ENCODE assay signal across 18 mouse cellular contexts in genomic region chr9:60022331-60022730, GRCm38 (mm10).
DNase-seq lines count a peak whose midpoint lies in the region; TF ChIP-seq lines count a peak whose summit lies in the region.
"Had no signal": no experiment of that assay in that cellular context is flagged by ENCODE, and none has a peak within 500 bp of the region (broad histone marks: within the 10 kb centered on the region; RNA-seq: fewer than 3 reads in every experiment).

No protein-coding gene starts in this region.

- TF ChIP-seq CTCF in lung, adult 2 months (IDR thresholded peaks at IDR 0.05; ENCODE audit: insufficient read depth, low read length) = no peak

- TF ChIP-seq POLR2A in lung, adult 2 months (IDR thresholded peaks at IDR 0.05; ENCODE audit: borderline replicate concordance, extremely low read depth, low read depth, low read length) = no peak

- no peaks in the 10 kb centered on the region for H3K9me3 ChIP-seq in heart, embryonic 10.5 days
- H3K9me3 ChIP-seq: embryonic facial prominence, embryonic 12.5 days; forebrain, embryonic 13.5 days; heart, embryonic 12.5 days; intestine, embryonic 15.5 days; midbrain, embryonic 15.5 days; neural tube, embryonic 12.5 days had no signal

- WGBS in lung, adult 2 months = 75% methylated on average over 3 of the region's 3 CpGs
- 78% methylated on average over 3 of the region's 3 CpGs for WGBS in heart, embryonic 10.5 days

- peak; percentile 17 for DNase-seq in gastrocnemius, postnatal 10 days
- no peak for DNase-seq in gastrocnemius, adult 8-10 months (ENCODE audit: low spot score in 2 of 2)
- peak; percentile 24 for DNase-seq in urinary bladder, postnatal 14 days (ENCODE audit: low spot score)
- no peak for DNase-seq in urinary bladder, postnatal 4 days (ENCODE audit: low spot score in 2 of 2)
- peak; percentile 7 for DNase-seq in lung, adult 2 months
- DNase-seq in ovary, postnatal 36 days (ENCODE audit: low spot score) = no peak
- no peak for DNase-seq in heart, embryonic 10.5 days (ENCODE audit: low spot score)
- no peak for DNase-seq in cerebellum, postnatal 25 days
- DNase-seq: adrenal gland, postnatal 25 days; cerebellum, postnatal 14 days; spleen, adult 18-20 months; thymus, postnatal 4 days had no signal

- H3K27me3 ChIP-seq in heart, embryonic 10.5 days (ENCODE audit: insufficient read depth, poor library complexity, severe bottlenecking) = no peaks in the 10 kb centered on the region
- H3K27me3 ChIP-seq: embryonic facial prominence, embryonic 12.5 days; forebrain, embryonic 13.5 days; heart, embryonic 12.5 days; intestine, embryonic 15.5 days; midbrain, embryonic 15.5 days; neural tube, embryonic 12.5 days had no signal

- H3K27ac ChIP-seq in heart, embryonic 10.5 days = no peak overlapping the region
- H3K27ac ChIP-seq: embryonic facial prominence, embryonic 12.5 days; forebrain, embryonic 13.5 days; intestine, embryonic 15.5 days; midbrain, embryonic 15.5 days; neural tube, embryonic 12.5 days had no signal

- no peak overlapping the region for H3K4me3 ChIP-seq in lung, adult 2 months (replicated peaks; ENCODE audit: extremely low read depth, low read depth, low read length)
- no peak overlapping the region for H3K4me3 ChIP-seq in heart, embryonic 10.5 days
- H3K4me3 ChIP-seq: embryonic facial prominence, embryonic 12.5 days; forebrain, embryonic 13.5 days; heart, embryonic 12.5 days; intestine, embryonic 15.5 days; midbrain, embryonic 15.5 days; neural tube, embryonic 12.5 days had no signal

- H3K36me3 ChIP-seq in heart, embryonic 10.5 days = no peaks in the 10 kb centered on the region
- H3K36me3 ChIP-seq: embryonic facial prominence, embryonic 12.5 days; heart, embryonic 12.5 days; intestine, embryonic 15.5 days; midbrain, embryonic 15.5 days; neural tube, embryonic 12.5 days had no signal

- H3K4me1 ChIP-seq in lung, adult 2 months (ENCODE audit: control insufficient read depth, insufficient read depth, low read length) = no peaks in the 10 kb centered on the region
- peaks cover 28% of the 10 kb centered on the region for H3K4me1 ChIP-seq in heart, embryonic 10.5 days

Comparison
In these comparisons a context has a peak if more than half of its experiments do, and no peak if none do; other contexts are left out.
1. DNase-seq: peak in gastrocnemius, postnatal 10 days (single experiment), urinary bladder, postnatal 14 days (single experiment) and lung, adult 2 months (single experiment); none in gastrocnemius, adult 8-10 months (0 of 2), urinary bladder, postnatal 4 days (0 of 2), ovary, postnatal 36 days (single experiment), heart, embryonic 10.5 days (single experiment) and cerebellum, postnatal 25 days (0 of 2).